8 mouse cellular contexts compared by ENCODE assay signal in the genomic region with DNA sequence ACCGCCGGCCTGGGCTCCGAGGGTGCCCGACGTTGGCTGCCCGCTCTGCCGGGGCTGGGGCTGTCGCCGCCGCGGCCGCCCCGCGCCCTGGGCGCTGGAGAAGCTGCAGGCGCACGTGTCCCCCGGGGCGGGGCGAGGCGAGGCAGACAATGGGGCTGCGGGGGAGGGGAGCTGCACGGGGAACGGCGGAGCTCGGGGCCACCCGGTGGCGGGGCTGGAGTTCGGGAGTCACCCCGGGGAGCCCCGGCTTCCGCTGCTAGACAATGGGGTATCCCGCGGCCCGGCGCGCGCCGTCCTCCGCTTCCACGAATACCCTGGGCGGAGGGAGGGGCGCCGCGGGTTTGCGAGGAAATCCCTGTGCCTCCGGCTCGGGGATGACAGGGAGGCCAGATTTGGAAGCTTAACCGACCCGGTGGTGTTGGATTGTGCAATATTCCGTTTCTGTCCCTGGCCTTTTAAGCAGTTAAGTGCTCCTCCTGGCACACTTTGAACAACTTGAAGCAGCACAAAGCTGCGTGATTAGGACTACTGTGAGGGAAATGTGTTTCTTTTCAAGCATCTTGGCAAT. TPM values are rescaled to one million over a fixed set of nuclear protein-coding genes. Genes with fewer than 3 reads are reported as not detected.
DNase-seq lines count a peak whose midpoint lies in the region; ATAC-seq and TF ChIP-seq lines count a peak whose summit lies in the region.

No protein-coding gene starts in this region.

- peak overlapping the region; percentile 59 for H3K4me2 ChIP-seq in hindbrain, embryonic 14.5 days (replicated peaks)
- peak overlapping the region; percentile 64 for H3K4me2 ChIP-seq in limb, embryonic 12.5 days
- peak overlapping the region; percentile 56 for H3K4me2 ChIP-seq in midbrain, postnatal 0 days (ENCODE audit: low read depth, low read length, poor library complexity, severe bottlenecking)

- H3K9ac ChIP-seq in hindbrain, embryonic 14.5 days = peak overlapping the region; percentile 97
- peak overlapping the region; percentile 95 for H3K9ac ChIP-seq in limb, embryonic 12.5 days (replicated peaks)
- H3K9ac ChIP-seq in midbrain, postnatal 0 days (replicated peaks; ENCODE audit: low read length, poor library complexity, severe bottlenecking) = peak overlapping the region; percentile 94

- peaks cover 26% of the 10 kb centered on the region for H3K4me1 ChIP-seq in hindbrain, embryonic 14.5 days (replicated peaks; ENCODE audit: control insufficient read depth, insufficient read depth, low read length)
- H3K4me1 ChIP-seq in limb, embryonic 12.5 days (replicated peaks) = peaks cover 10% of the 10 kb centered on the region
- peaks cover 5% of the 10 kb centered on the region; the same call in 1 of the 2 replicates for H3K4me1 ChIP-seq in midbrain, postnatal 0 days (ENCODE audit: insufficient read depth, low read length)

- peaks cover 18% of the 10 kb centered on the region for H3K36me3 ChIP-seq in hindbrain, embryonic 14.5 days (replicated peaks; ENCODE audit: control insufficient read depth, insufficient read depth)
- peaks cover 9% of the 10 kb centered on the region for H3K36me3 ChIP-seq in limb, embryonic 12.5 days
- no peaks in the 10 kb centered on the region for H3K36me3 ChIP-seq in midbrain, postnatal 0 days (ENCODE audit: insufficient read depth, low read length)

- no peaks in the 10 kb centered on the region for H3K27me3 ChIP-seq in hindbrain, embryonic 14.5 days (ENCODE audit: control insufficient read depth, insufficient read depth, low read length)
- H3K27me3 ChIP-seq in limb, embryonic 12.5 days = no peaks in the 10 kb centered on the region
- no peaks in the 10 kb centered on the region for H3K27me3 ChIP-seq in midbrain, postnatal 0 days (ENCODE audit: insufficient read depth, low read length)

- DNase-seq in ovary, postnatal 10 days (ENCODE audit: low spot score) = peak; percentile 75
- DNase-seq in ovary, postnatal 36 days (ENCODE audit: low spot score) = no peak
- peak; percentile 85 for DNase-seq in cerebellum, adult 8-10 months
- DNase-seq in frontal cortex, postnatal 14 days (ENCODE audit: low spot score in 2 of 2) = peak; percentile 75 to 82
- DNase-seq in hindbrain, embryonic 14.5 days (ENCODE audit: low spot score) = peak; percentile 74
- peak; percentile 66 for DNase-seq in midbrain, postnatal 0 days (ENCODE audit: low spot score)
- peak; percentile 80 to 84 for DNase-seq in thymus, adult 18-20 months

- H3K4me3 ChIP-seq in hindbrain, embryonic 14.5 days (replicated peaks; ENCODE audit: low read length) = peak overlapping the region; percentile 99
- peak overlapping the region; percentile 100 for H3K4me3 ChIP-seq in limb, embryonic 12.5 days (replicated peaks)
- peak overlapping the region; percentile 99 for H3K4me3 ChIP-seq in midbrain, postnatal 0 days (ENCODE audit: low read depth, low read length)

- peak overlapping the region; percentile 100 for H3K27ac ChIP-seq in hindbrain, embryonic 14.5 days
- H3K27ac ChIP-seq in limb, embryonic 12.5 days = peak overlapping the region; percentile 99
- H3K27ac ChIP-seq in midbrain, postnatal 0 days (ENCODE audit: low read depth, low read length) = peak overlapping the region; percentile 99

- WGBS in hindbrain, embryonic 14.5 days = 1% methylated on average over 51 of the region's 52 CpGs
- under 1% methylated on average over 40 of the region's 52 CpGs for WGBS in limb, embryonic 12.5 days
- under 1% methylated on average over 31 of the region's 52 CpGs for WGBS in midbrain, postnatal 0 days

- ATAC-seq in hindbrain, embryonic 14.5 days (ENCODE audit: low FRiP score) = no peak
- no peak for ATAC-seq in limb, embryonic 12.5 days (ENCODE audit: insufficient number of reproducible peaks, insufficient read depth, low FRiP score, low TSS enrichment, low read depth)
- no peak for ATAC-seq in midbrain, postnatal 0 days (ENCODE audit: low FRiP score)

- no peak for TF ChIP-seq CTCF in midbrain, postnatal 0 days (IDR thresholded peaks at IDR 0.05)

- H3K9me3 ChIP-seq in hindbrain, embryonic 14.5 days (ENCODE audit: control insufficient read depth, low read length) = no peaks in the 10 kb centered on the region
- H3K9me3 ChIP-seq in limb, embryonic 12.5 days = no peaks in the 10 kb centered on the region
- no peaks in the 10 kb centered on the region for H3K9me3 ChIP-seq in midbrain, postnatal 0 days (ENCODE audit: low read length)

RNA-seq across cellular contexts. Expression of a gene that starts 0.5 kb away (rescaled TPM):
- 91.5 and 98.2 TPM in 2 replicates for polyA plus RNA-seq in hindbrain, embryonic 14.5 days (2014; fragmentation: Nextera tagmentation; extraction: Ambion mirVana)
- 124 and 132 TPM in 2 replicates for polyA plus RNA-seq in limb, embryonic 12.5 days (2016; fragmentation: Nextera tagmentation; extraction: Ambion mirVana)
- total RNA-seq in midbrain, postnatal 0 days (2014; rRNA removed) = 79.0 and 92.1 TPM in 2 replicates
- 55.8 and 64.0 TPM in 2 replicates for polyA plus RNA-seq in midbrain, postnatal 0 days (2015; fragmentation: Nextera tagmentation; extraction: Ambion mirVana)

RNA-seq across cellular contexts. Expression of a gene that starts 26.5 kb away (rescaled TPM):
- 0.63 TPM in 1 of 2 replicates, not detected in the other for polyA plus RNA-seq in hindbrain, embryonic 14.5 days (2014; fragmentation: Nextera tagmentation; extraction: Ambion mirVana)
- 0.93 and 1.7 TPM in 2 replicates for polyA plus RNA-seq in limb, embryonic 12.5 days (2016; fragmentation: Nextera tagmentation; extraction: Ambion mirVana)
- 2.6 TPM in 1 of 2 replicates, not detected in the other for total RNA-seq in midbrain, postnatal 0 days (2014; rRNA removed)
- polyA plus RNA-seq in midbrain, postnatal 0 days (2015; fragmentation: Nextera tagmentation; extraction: Ambion mirVana) = 0.62 TPM in 1 of 2 replicates, not detected in the other

RNA-seq across cellular contexts. Expression of a gene that starts 44.2 kb away (rescaled TPM):
- polyA plus RNA-seq in hindbrain, embryonic 14.5 days (2014; fragmentation: Nextera tagmentation; extraction: Ambion mirVana) = 32.9 and 36.7 TPM in 2 replicates
- 23.2 and 24.9 TPM in 2 replicates for polyA plus RNA-seq in limb, embryonic 12.5 days (2016; fragmentation: Nextera tagmentation; extraction: Ambion mirVana)
- total RNA-seq in midbrain, postnatal 0 days (2014; rRNA removed) = 33.5 and 43.0 TPM in 2 replicates
- polyA plus RNA-seq in midbrain, postnatal 0 days (2015; fragmentation: Nextera tagmentation; extraction: Ambion mirVana) = 28.6 TPM in 2 replicates
